Comparison of ENCODE assay signal across 15 mouse cellular contexts in genomic region chr5:134433137-134433536, GRCm38 (mm10). TPM values are rescaled to one million over a fixed set of nuclear protein-coding genes. Genes with fewer than 3 reads are reported as not detected.
DNase-seq lines count a peak whose midpoint lies in the region; ATAC-seq lines count a peak whose summit lies in the region.
"Had no signal": no experiment of that assay in that cellular context is flagged by ENCODE, and none has a peak within 500 bp of the region (broad histone marks: within the 10 kb centered on the region; RNA-seq: fewer than 3 reads in every experiment).

No protein-coding gene starts in this region.

- peaks cover 37% of the 10 kb centered on the region for H3K4me1 ChIP-seq in heart, embryonic 16.5 days (ENCODE audit: control insufficient read depth, insufficient read depth, low read length)

- no peaks in the 10 kb centered on the region for H3K27me3 ChIP-seq in heart, embryonic 16.5 days (ENCODE audit: control insufficient read depth, insufficient read depth, low read length)
- H3K27me3 ChIP-seq: embryonic facial prominence, embryonic 13.5 days; forebrain, embryonic 13.5 days had no signal

- no peak overlapping the region for H3K4me3 ChIP-seq in heart, embryonic 16.5 days (ENCODE audit: low read length)
- H3K4me3 ChIP-seq: embryonic facial prominence, embryonic 13.5 days; forebrain, embryonic 13.5 days had no signal

- peak; percentile 28 for DNase-seq in embryo, embryonic 10.5 days (ENCODE audit: low spot score)
- no peak for DNase-seq in embryo, embryonic 10 days (ENCODE audit: low spot score)
- DNase-seq in lung, adult 18-20 months = peak; percentile 14 to 34
- no peak for DNase-seq in lung, postnatal 4 days
- peak; percentile 32 for DNase-seq in lung, postnatal 10 days
- no peak for DNase-seq in left cerebral cortex, postnatal 10 days (ENCODE audit: extremely low spot score in 1 of 2, low spot score in 2 of 2)
- DNase-seq in MN1 (ENCODE audit: low spot score) = no peak
- DNase-seq: B cell, adult 2 months; cerebellum, postnatal 25 days; gastrocnemius, postnatal 25 days; kidney, adult 2 months; thymus, adult 18-20 months had no signal

- intact Hi-C loops in left cerebral cortex, postnatal 10 days (cut with DNase I) = no loop called here

- no peak overlapping the region for H3K9ac ChIP-seq in heart, embryonic 16.5 days (ENCODE audit: low read length)
- H3K9ac ChIP-seq: embryonic facial prominence, embryonic 13.5 days; forebrain, embryonic 13.5 days had no signal

- no peak for ATAC-seq in heart, embryonic 16.5 days (replicated peaks; ENCODE audit: extremely low read depth, insufficient read depth, low FRiP score)
- ATAC-seq: forebrain, embryonic 13.5 days had no signal

- WGBS in heart, embryonic 16.5 days = 43% methylated on average over 10 of the region's 10 CpGs

- H3K4me2 ChIP-seq in heart, embryonic 16.5 days (ENCODE audit: low read depth, low read length) = no peak overlapping the region
- H3K4me2 ChIP-seq: embryonic facial prominence, embryonic 13.5 days; forebrain, embryonic 13.5 days had no signal

- H3K27ac ChIP-seq in heart, embryonic 16.5 days (ENCODE audit: low read length) = peak overlapping the region; percentile 40; the same call in 1 of the 2 replicates
- H3K27ac ChIP-seq: embryonic facial prominence, embryonic 13.5 days; forebrain, embryonic 13.5 days had no signal

- H3K9me3 ChIP-seq in heart, embryonic 16.5 days (replicated peaks; ENCODE audit: control insufficient read depth, low read length) = no peaks in the 10 kb centered on the region
- H3K9me3 ChIP-seq: embryonic facial prominence, embryonic 13.5 days; forebrain, embryonic 13.5 days had no signal

- H3K36me3 ChIP-seq in heart, embryonic 16.5 days (ENCODE audit: control insufficient read depth, insufficient read depth) = no peaks in the 10 kb centered on the region

RNA-seq across cellular contexts. Expression of gene Gtf2ird1, which starts 23.4 kb away (rescaled TPM):
- 48.2 and 50.7 TPM in 2 replicates for polyA plus RNA-seq in heart, embryonic 16.5 days (2015; fragmentation: Nextera tagmentation; extraction: Ambion mirVana)
- total RNA-seq in left cerebral cortex, postnatal 10 days (2021) = 10 to 100 TPM; 39.9 to 44.9 TPM

Comparison
In these comparisons a context has a peak if more than half of its experiments do, and no peak if none do; other contexts are left out.
1. DNase-seq: peak in embryo, embryonic 10.5 days (single experiment), lung, adult 18-20 months (2 of 2) and lung, postnatal 10 days (single experiment); none in embryo, embryonic 10 days (single experiment), lung, postnatal 4 days (0 of 2), left cerebral cortex, postnatal 10 days (0 of 2) and MN1 (single experiment).